Mouse (Mus musculus) embryonic fibroblast, embryonic 13.5 days (primary cell): ENCODE measurements around the gene Slc4a4.

Experiments used
- CTCF ChIP-seq: IDR thresholded peaks from 2 replicates; pipeline ENCODE4 v1.5.1; 2011; ENCODE audit warnings: mild to moderate bottlenecking, control low read depth, low read length, moderate library complexity, borderline replicate concordance; ENCODE audit not compliant: insufficient read depth
- POLR2A ChIP-seq: IDR thresholded peaks from 2 replicates; pipeline ENCODE4 v1.6.1; 2011; ENCODE audit warnings: low read depth, mild to moderate bottlenecking, control low read depth, low read length, moderate library complexity

DNA sequence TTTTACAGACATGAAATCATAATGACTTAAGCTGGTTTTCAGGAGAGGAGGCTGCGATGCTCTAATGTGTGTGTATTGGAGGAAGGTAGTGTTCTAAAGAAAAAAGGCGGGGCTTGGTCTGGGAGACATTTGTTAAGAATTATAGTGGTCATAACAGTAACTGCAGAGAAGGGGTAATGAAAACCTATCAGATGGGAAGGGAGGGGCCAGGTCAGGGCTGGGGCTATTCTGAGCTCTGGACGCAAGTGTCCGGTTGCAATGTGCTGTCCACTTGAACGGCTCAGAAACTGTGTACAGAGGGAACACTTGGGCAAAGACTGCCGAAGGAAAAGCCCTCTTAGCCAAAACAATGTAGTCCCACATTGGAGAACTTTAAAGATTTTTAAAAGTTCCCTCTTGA, 52.5 kb downstream of the Slc4a4 start:
- no peak for TF ChIP-seq CTCF
- no peak for TF ChIP-seq POLR2A
